Mouse (Mus musculus) frontal cortex, postnatal 36 days (tissue): ENCODE results near the gene Tacc2.

Source experiments
- DNase-seq, 2 experiments: peaks; one replicate each; pipeline ENCODE4 v3.0.0; 2022; ENCODE audit warnings: low spot score in 2 of 2

Tacc2 gene

GRCm38 (mm10) chr7:130726724-130727422 lies 149.6 kb downstream of the Tacc2 start:
- DNase-seq = no peak

- DNase-seq = no peak
Observed at GRCm38 (mm10) chr7:130727560-130727959, 150.3 kb downstream of the Tacc2 start.

- DNase-seq = no peak
Observed at GRCm38 (mm10) chr7:130731792-130732191, 154.6 kb downstream of the Tacc2 start.

- peak in 1 of 2 experiments; percentile 21 for DNase-seq
Observed at GRCm38 (mm10) chr7:130732908-130733307, 155.7 kb downstream of the Tacc2 start.

- DNase-seq = no peak
Observed at GRCm38 (mm10) chr7:130733423-130733822, 156.2 kb downstream of the Tacc2 start.

- no peak for DNase-seq
Observed at GRCm38 (mm10) chr7:130734195-130734787, 157.1 kb downstream of the Tacc2 start.

GRCm38 (mm10) chr7:130741099-130741498 lies 163.9 kb downstream of the Tacc2 start:
- no peak for DNase-seq

GRCm38 (mm10) chr7:130743239-130744025 lies 166.2 kb downstream of the Tacc2 start:
- DNase-seq = no peak

- no peak for DNase-seq
Observed at GRCm38 (mm10) chr7:130749165-130749564, 171.9 kb downstream of the Tacc2 start.

- DNase-seq = no peak
Observed at GRCm38 (mm10) chr7:130750752-130751490, 173.7 kb downstream of the Tacc2 start.

- no peak for DNase-seq
Observed at GRCm38 (mm10) chr7:130751678-130752077, 174.4 kb downstream of the Tacc2 start.

GRCm38 (mm10) chr7:130754790-130755189 lies 177.6 kb downstream of the Tacc2 start:
- DNase-seq = no peak

- no peak for DNase-seq
Observed at GRCm38 (mm10) chr7:130756343-130756835, 179.2 kb downstream of the Tacc2 start.

- DNase-seq = no peak
Observed at GRCm38 (mm10) chr7:130757326-130757865, 180.2 kb downstream of the Tacc2 start.

- DNase-seq = peak; percentile 74 to 84
Observed at GRCm38 (mm10) chr7:130762071-130762897, 185.0 kb downstream of the Tacc2 start.

GRCm38 (mm10) chr7:130764160-130764559 lies 186.9 kb downstream of the Tacc2 start:
- no peak for DNase-seq

GRCm38 (mm10) chr7:130766411-130767170 lies 189.4 kb downstream of the Tacc2 start:
- DNase-seq = no peak

GRCm38 (mm10) chr7:130768151-130768550 lies 190.9 kb downstream of the Tacc2 start:
- DNase-seq = no peak

- DNase-seq = peak; percentile 82 to 85
Observed at GRCm38 (mm10) chr7:130770707-130771106, 193.5 kb downstream of the Tacc2 start.
